Comparison of ENCODE assay signal across 8 mouse cellular contexts in genomic region chr12:70348026-70348425, GRCm38 (mm10). TPM values are rescaled to one million over a fixed set of nuclear protein-coding genes. Genes with fewer than 3 reads are reported as not detected.
A peak's percentile ranks its signal among the peaks of the same experiment; 100 is the strongest.
DNase-seq lines count a peak whose midpoint lies in the region; ATAC-seq and TF ChIP-seq lines count a peak whose summit lies in the region.

No protein-coding gene starts in this region.

- H3K36me3 ChIP-seq in heart, embryonic 14.5 days (ENCODE audit: control insufficient read depth, insufficient read depth, low read length) = no peaks in the 10 kb centered on the region
- no peaks in the 10 kb centered on the region for H3K36me3 ChIP-seq in hindbrain, embryonic 13.5 days
- H3K36me3 ChIP-seq in midbrain, embryonic 12.5 days = no peaks in the 10 kb centered on the region
- H3K36me3 ChIP-seq in thymus, adult 2 months (ENCODE audit: control insufficient read depth, insufficient read depth, low read length) = no peaks in the 10 kb centered on the region

- DNase-seq in heart, postnatal 4 days = no peak
- peak; percentile 76 for DNase-seq in brain, embryonic 14.5 days (ENCODE audit: low read depth)
- DNase-seq in thymus, adult 2 months = no peak
- no peak for DNase-seq in embryo, embryonic 10.5 days (ENCODE audit: low spot score)
- DNase-seq in layer of hippocampus, postnatal 10 days (ENCODE audit: low spot score in 2 of 2) = no peak

- WGBS in heart, embryonic 14.5 days = 14% methylated on average over 8 of the region's 8 CpGs
- WGBS in hindbrain, embryonic 13.5 days = 7% methylated on average over 8 of the region's 8 CpGs
- 16% methylated on average over 8 of the region's 8 CpGs for WGBS in midbrain, embryonic 12.5 days
- WGBS in thymus, adult 2 months = 27% methylated on average over 8 of the region's 8 CpGs

- H3K27me3 ChIP-seq in heart, embryonic 14.5 days (ENCODE audit: control insufficient read depth, insufficient read depth, low read length) = peaks cover 25% of the 10 kb centered on the region
- H3K27me3 ChIP-seq in hindbrain, embryonic 13.5 days = no peaks in the 10 kb centered on the region
- H3K27me3 ChIP-seq in midbrain, embryonic 12.5 days = no peaks in the 10 kb centered on the region
- peaks cover 17% of the 10 kb centered on the region; the same call in 1 of the 2 replicates for H3K27me3 ChIP-seq in thymus, adult 2 months (ENCODE audit: control insufficient read depth, insufficient read depth, low read length)

- H3K4me2 ChIP-seq in heart, embryonic 14.5 days (ENCODE audit: low read length) = peak overlapping the region; percentile 98
- H3K4me2 ChIP-seq in hindbrain, embryonic 13.5 days = peak overlapping the region; percentile 86
- H3K4me2 ChIP-seq in midbrain, embryonic 12.5 days (replicated peaks) = peak overlapping the region; percentile 91

- no peak overlapping the region for H3K27ac ChIP-seq in heart, embryonic 14.5 days (replicated peaks in 1 of 2; ENCODE audit: control insufficient read depth in 1 of 2, insufficient read depth in 1 of 2, low read depth in 2 of 2, low read length in 2 of 2)
- H3K27ac ChIP-seq in hindbrain, embryonic 13.5 days = peak overlapping the region; percentile 96
- H3K27ac ChIP-seq in midbrain, embryonic 12.5 days (replicated peaks) = peak overlapping the region; percentile 95
- no peak overlapping the region for H3K27ac ChIP-seq in thymus, adult 2 months (ENCODE audit: control insufficient read depth, insufficient read depth, low read length)

- no peak for TF ChIP-seq CTCF in brain, embryonic 14.5 days (IDR thresholded peaks at IDR 0.05; ENCODE audit: borderline replicate concordance, extremely low read depth, insufficient read depth, insufficient read length)
- no peak for TF ChIP-seq CTCF in thymus, adult 2 months (IDR thresholded peaks at IDR 0.05; ENCODE audit: borderline replicate concordance, control insufficient read depth, extremely low read depth, insufficient read depth, low read length, poor library complexity)

- no peaks in the 10 kb centered on the region for H3K9me3 ChIP-seq in heart, embryonic 14.5 days (ENCODE audit: control insufficient read depth, low read length)
- H3K9me3 ChIP-seq in hindbrain, embryonic 13.5 days = no peaks in the 10 kb centered on the region
- no peaks in the 10 kb centered on the region for H3K9me3 ChIP-seq in midbrain, embryonic 12.5 days

- peak overlapping the region; percentile 73 for H3K9ac ChIP-seq in heart, embryonic 14.5 days (ENCODE audit: low read length)
- H3K9ac ChIP-seq in hindbrain, embryonic 13.5 days = peak overlapping the region; percentile 94
- peak overlapping the region; percentile 72 for H3K9ac ChIP-seq in midbrain, embryonic 12.5 days (replicated peaks)

- no peak for TF ChIP-seq POLR2A in brain, embryonic 14.5 days (IDR thresholded peaks at IDR 0.05; ENCODE audit: borderline replicate concordance, extremely low read depth, insufficient read depth, insufficient read length, poor library complexity, severe bottlenecking)
- no peak for TF ChIP-seq POLR2A in thymus, adult 2 months (IDR thresholded peaks at IDR 0.05; ENCODE audit: control insufficient read depth, extremely low read depth, insufficient read depth, low read length, poor library complexity)

- peaks cover 13 to 17% of the 10 kb centered on the region in 2 experiments for H3K4me1 ChIP-seq in heart, embryonic 14.5 days (ENCODE audit: control insufficient read depth in 2 of 2, insufficient read depth in 2 of 2, low read length in 2 of 2)
- H3K4me1 ChIP-seq in hindbrain, embryonic 13.5 days (replicated peaks) = peaks cover 37% of the 10 kb centered on the region
- peaks cover 30% of the 10 kb centered on the region for H3K4me1 ChIP-seq in midbrain, embryonic 12.5 days
- peaks cover 17% of the 10 kb centered on the region for H3K4me1 ChIP-seq in thymus, adult 2 months (replicated peaks; ENCODE audit: control insufficient read depth, insufficient read depth, low read length)

- ATAC-seq in heart, embryonic 14.5 days (ENCODE audit: insufficient number of reproducible peaks, insufficient read depth, low FRiP score, low read depth) = no peak
- no peak for ATAC-seq in hindbrain, embryonic 13.5 days (ENCODE audit: low FRiP score)
- no peak for ATAC-seq in midbrain, embryonic 12.5 days (ENCODE audit: low FRiP score, low read depth)

- H3K4me3 ChIP-seq in heart, embryonic 14.5 days (ENCODE audit: control insufficient read depth in 1 of 2, insufficient read depth in 1 of 2, low read depth in 1 of 2, low read length in 2 of 2) = peak overlapping the region; percentile 67
- H3K4me3 ChIP-seq in hindbrain, embryonic 13.5 days = peak overlapping the region; percentile 62
- H3K4me3 ChIP-seq in midbrain, embryonic 12.5 days = peak overlapping the region; percentile 70
- H3K4me3 ChIP-seq in thymus, adult 2 months (ENCODE audit: control insufficient read depth, insufficient read depth, low read length) = no peak overlapping the region

RNA-seq across cellular contexts. Expression of gene Trim9, which starts 0.6 kb away (rescaled TPM):
- polyA plus RNA-seq in heart, embryonic 14.5 days (2014; fragmentation: Nextera tagmentation; extraction: Ambion mirVana) = 0.30 and 0.35 TPM in 2 replicates
- total RNA-seq in heart, postnatal 4 days (2021) = under 1 TPM; 0.36 to 0.95 TPM
- 57.3 and 85.7 TPM in 2 replicates for polyA plus RNA-seq in brain, embryonic 14.5 days (2012; rRNA removed)
- 57.4 and 57.7 TPM in 2 replicates for polyA plus RNA-seq in hindbrain, embryonic 13.5 days (2015; fragmentation: Nextera tagmentation; extraction: Ambion mirVana)
- polyA plus RNA-seq in midbrain, embryonic 12.5 days (2016; fragmentation: Nextera tagmentation; extraction: Ambion mirVana) = 40.9 and 41.3 TPM in 2 replicates
- polyA plus RNA-seq in thymus, adult 2 months (2012; rRNA removed) = 0.16 and 0.18 TPM in 2 replicates
- 100 to 1,000 TPM; 299 to 300 TPM for total RNA-seq in layer of hippocampus, postnatal 10 days (2021)

Comparison
In these comparisons a context has a peak if more than half of its experiments do, and no peak if none do; other contexts are left out.
1. H3K27ac ChIP-seq: peak in hindbrain, embryonic 13.5 days (single experiment) and midbrain, embryonic 12.5 days (single experiment); none in heart, embryonic 14.5 days (0 of 2) and thymus, adult 2 months (single experiment).
2. RNA of gene Trim9, which starts 0.6 kb away (polyA plus RNA-seq): 57.3 to 85.7 TPM in brain, embryonic 14.5 days, 57.4 to 57.7 TPM in hindbrain, embryonic 13.5 days and 40.9 to 41.3 TPM in midbrain, embryonic 12.5 days; 0.30 to 0.35 TPM in heart, embryonic 14.5 days and 0.16 to 0.18 TPM in thymus, adult 2 months; every median in the first group is over 10 times any median in the second.
3. Peak in every context shown above with its lines, with median percentiles within 50 percentile points of each other: H3K4me2 ChIP-seq and H3K9ac ChIP-seq.